Mouse (Mus musculus): ENCODE measurements around the gene Nrsn2.
A peak's percentile ranks its signal among the peaks of the same experiment; 100 is the strongest.

Nrsn2 gene

GRCm38 (mm10) chr2:152343329-152344213 lies 32.9 kb downstream of the Nrsn2 start, which contains the start of gene Trib3:
Gene Trib3, minus strand, starts transcription at chr2:152344032.
- DNase-seq (ENCODE audit: low read depth, low spot score) = peak; percentile 91

GRCm38 (mm10) chr2:152339631-152340179 lies 36.7 kb downstream of the Nrsn2 start:
- DNase-seq (ENCODE audit: low read depth, low spot score) = peak; percentile 35

GRCm38 (mm10) chr2:152338319-152338718 lies 38.1 kb downstream of the Nrsn2 start:
- DNase-seq (ENCODE audit: low read depth, low spot score) = no peak

DNA sequence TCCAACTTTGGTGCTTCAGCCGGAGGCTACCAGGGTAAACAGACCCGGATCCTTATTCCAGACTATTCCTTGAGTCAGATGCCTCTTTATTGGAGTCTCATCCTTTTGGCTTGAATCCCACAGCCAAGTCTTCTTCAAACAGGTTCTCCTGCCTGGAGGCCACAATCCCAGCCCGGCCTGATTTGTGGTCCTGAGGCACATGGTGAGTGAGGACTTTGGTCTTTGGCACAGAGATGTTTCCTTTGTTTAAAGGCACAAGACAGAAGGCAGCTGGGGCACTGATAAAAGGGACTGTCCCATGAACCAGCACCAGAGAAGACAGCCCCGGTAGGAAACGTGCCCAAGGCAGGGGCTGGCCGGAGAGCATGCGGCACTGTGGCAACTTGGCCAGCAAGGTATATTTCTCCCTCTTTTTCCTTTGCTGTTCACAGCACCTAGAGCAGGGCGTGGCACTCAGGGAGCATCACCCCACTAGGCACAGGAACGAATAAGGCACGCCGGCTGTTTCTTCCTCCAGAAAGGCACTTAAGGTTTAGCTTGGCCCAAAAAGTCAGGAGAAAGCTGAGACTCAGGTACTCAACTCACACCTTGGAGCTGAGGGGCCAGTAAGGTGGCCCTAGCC lies 38.7 kb downstream of the Nrsn2 start:
- DNase-seq (ENCODE audit: low read depth, low spot score) = no peak

DNA sequence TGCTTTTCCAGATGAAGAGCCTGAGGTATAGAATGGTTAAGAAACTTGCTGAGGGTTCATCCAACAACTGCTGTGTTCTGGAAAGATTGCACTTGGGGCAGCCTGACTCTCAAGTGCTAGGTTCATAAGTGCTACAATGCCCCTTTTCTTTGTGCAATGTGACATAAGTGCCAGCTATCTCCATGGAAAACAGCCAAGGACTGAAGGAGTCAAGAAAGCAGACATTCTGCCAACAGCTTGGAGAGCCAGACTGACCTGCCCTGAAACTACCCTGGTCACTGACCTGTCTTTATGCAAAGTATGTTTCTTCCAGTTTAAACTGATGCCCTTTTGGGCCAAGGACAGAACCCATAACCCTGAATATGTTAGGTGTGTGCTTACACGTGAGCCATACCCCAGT lies 39.6 kb downstream of the Nrsn2 start:
- DNase-seq (ENCODE audit: low read depth, low spot score) = no peak

GRCm38 (mm10) chr2:152335289-152335820 lies 41.1 kb downstream of the Nrsn2 start:
- no peak for DNase-seq (ENCODE audit: low read depth, low spot score)

- peak; percentile 2 for DNase-seq (ENCODE audit: low read depth, low spot score)
Observed at GRCm38 (mm10) chr2:152333345-152334006, 43.0 kb downstream of the Nrsn2 start.

GRCm38 (mm10) chr2:152332101-152332825 lies 44.2 kb downstream of the Nrsn2 start, which contains the start of gene Rbck1:
Gene Rbck1, minus strand, starts transcription at chr2:152332653.
- peak; percentile 95 for DNase-seq (ENCODE audit: low read depth, low spot score)

GRCm38 (mm10) chr2:152330858-152331423 lies 45.5 kb downstream of the Nrsn2 start:
- DNase-seq (ENCODE audit: low read depth, low spot score) = peak; percentile 4

DNA sequence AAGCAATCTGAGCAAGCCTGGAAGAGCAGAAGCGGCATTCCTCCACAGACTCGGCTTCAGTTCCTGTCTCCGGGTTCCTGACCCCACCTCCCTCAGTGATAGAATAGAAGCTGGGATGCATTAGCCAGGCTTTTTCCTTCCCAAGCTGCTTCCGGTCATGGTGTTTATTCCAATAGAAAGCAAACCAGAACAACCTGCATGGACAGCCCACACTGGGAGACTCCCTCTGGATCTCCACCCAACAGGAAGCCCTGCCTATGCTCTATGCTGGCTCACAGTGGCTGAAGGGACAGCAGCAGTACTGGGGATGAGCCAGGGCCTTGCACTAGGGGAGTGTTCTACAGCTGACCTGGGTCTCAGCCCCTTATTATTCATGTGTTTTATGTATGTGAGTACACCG lies 48.5 kb downstream of the Nrsn2 start:
- DNase-seq (ENCODE audit: low read depth, low spot score) = no peak

DNA sequence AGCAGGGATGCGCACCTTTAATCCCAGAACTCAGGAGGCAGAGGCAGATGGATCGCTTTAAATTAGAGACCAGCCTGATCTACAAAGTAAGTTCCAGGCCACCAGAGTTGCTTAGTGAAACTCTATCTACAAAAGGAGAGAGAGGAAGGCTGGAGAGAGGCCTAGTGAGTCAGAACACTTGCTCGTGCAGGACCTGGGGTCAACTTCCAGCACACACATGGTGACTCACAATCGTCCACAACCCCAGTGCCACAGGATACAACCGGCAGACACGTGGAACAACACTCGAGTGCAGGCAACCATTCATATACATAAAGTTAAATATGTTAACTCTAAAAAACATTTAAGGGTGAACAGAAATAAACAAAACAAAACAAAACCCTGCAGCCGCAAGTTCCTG lies 49.8 kb downstream of the Nrsn2 start:
- DNase-seq (ENCODE audit: low read depth, low spot score) = no peak

DNA sequence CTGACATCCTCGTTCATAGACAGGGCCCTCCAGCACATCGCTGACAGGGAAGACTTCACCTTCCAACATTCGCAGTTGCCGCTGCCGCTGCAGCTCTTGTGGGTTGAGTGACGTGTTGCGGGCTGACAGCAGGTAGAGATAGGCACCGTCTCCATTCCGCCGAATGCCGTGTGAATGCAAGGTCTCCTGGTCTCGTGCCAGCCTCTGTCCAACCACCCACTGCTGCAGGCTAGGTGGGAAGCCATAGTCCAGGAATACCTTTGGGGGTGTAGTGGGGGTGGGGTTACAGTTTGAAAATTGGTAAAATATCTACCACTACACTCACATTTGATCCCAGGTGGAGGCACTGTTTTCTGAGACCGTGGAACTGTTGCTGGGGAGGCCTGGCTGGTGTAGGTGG lies 50.3 kb downstream of the Nrsn2 start:
- no peak for DNase-seq (ENCODE audit: low read depth, low spot score)

GRCm38 (mm10) chr2:152324842-152325241 lies 51.6 kb downstream of the Nrsn2 start:
- DNase-seq (ENCODE audit: low read depth, low spot score) = no peak

- DNase-seq (ENCODE audit: low read depth, low spot score) = no peak
Observed at GRCm38 (mm10) chr2:152323971-152324370, 52.5 kb downstream of the Nrsn2 start.

DNA sequence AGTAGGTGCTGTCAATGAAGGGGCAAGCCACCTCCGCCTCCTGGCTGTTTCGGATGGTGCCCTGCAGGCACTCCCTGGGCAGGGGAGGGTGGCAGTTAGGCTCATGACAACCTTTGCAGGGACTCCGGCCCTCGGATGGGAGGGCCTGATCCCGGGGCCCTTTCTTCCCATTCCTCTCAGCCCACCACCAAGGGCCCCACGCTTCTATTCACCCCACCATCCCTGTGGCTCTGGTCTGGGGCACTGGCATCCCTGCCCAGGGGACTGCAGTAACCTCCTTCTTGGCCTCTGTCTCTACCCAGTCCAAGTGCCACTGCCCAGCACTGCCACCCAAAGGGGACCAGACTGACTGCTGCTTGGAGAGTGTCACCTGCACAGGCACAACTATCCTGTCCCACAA lies 54.2 kb downstream of the Nrsn2 start:
- DNase-seq (ENCODE audit: low read depth, low spot score) = no peak

DNA sequence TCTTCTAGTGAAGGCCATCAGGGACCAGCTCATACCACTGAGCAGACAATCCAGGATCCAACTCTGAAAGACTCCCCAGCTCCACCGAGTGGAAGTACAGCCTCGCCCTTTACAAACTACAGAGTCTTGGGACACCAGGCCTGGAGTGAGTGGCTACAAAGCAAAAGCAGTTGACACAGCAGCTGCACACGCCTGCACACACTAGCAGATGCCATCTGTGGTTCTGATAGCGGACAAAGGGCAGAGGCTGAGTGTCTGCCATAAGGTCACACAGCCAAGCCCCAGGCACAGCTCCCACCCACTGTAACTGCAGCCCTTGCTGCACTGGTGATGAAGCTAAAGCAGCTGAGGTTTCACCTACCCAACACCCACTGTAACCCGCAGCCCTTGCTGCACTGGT lies 54.9 kb downstream of the Nrsn2 start:
- no peak for DNase-seq (ENCODE audit: low read depth, low spot score)

All from ES-CJ7 (cell line).